Comparison of ENCODE assay signal across 8 mouse cellular contexts in genomic region chr3:88526157-88527131, GRCm38 (mm10). TPM values are rescaled to one million over a fixed set of nuclear protein-coding genes. Genes with fewer than 3 reads are reported as not detected.
DNase-seq lines count a peak whose midpoint lies in the region; ATAC-seq and TF ChIP-seq lines count a peak whose summit lies in the region.

No protein-coding gene starts in this region.

- H3K36me3 ChIP-seq in heart, embryonic 14.5 days (ENCODE audit: control insufficient read depth, insufficient read depth, low read length) = peaks cover 4% of the 10 kb centered on the region; the same call in 1 of the 2 replicates
- no peaks in the 10 kb centered on the region for H3K36me3 ChIP-seq in liver, embryonic 15.5 days (replicated peaks)
- peaks cover 27% of the 10 kb centered on the region for H3K36me3 ChIP-seq in neural tube, embryonic 12.5 days
- no peaks in the 10 kb centered on the region for H3K36me3 ChIP-seq in stomach, postnatal 0 days (ENCODE audit: control insufficient read depth, insufficient read depth, low read length)

- 34% methylated on average over 17 of the region's 17 CpGs for whole genome bisulfite sequencing in heart, embryonic 14.5 days
- WGBS in liver, embryonic 15.5 days (ENCODE audit: insufficient replicate concordance) = 28% methylated on average over 17 of the region's 17 CpGs
- WGBS in neural tube, embryonic 12.5 days = 36% methylated on average over 17 of the region's 17 CpGs
- 31% methylated on average over 17 of the region's 17 CpGs for WGBS in stomach, postnatal 0 days

- H3K4me3 ChIP-seq in heart, embryonic 14.5 days (ENCODE audit: control insufficient read depth in 1 of 2, insufficient read depth in 1 of 2, low read depth in 1 of 2, low read length in 2 of 2) = no peak overlapping the region
- no peak overlapping the region for H3K4me3 ChIP-seq in liver, embryonic 15.5 days (replicated peaks)
- H3K4me3 ChIP-seq in neural tube, embryonic 12.5 days = peak overlapping the region; percentile 13; the same call in 1 of the 2 replicates
- H3K4me3 ChIP-seq in stomach, postnatal 0 days (ENCODE audit: low read depth, low read length) = no peak overlapping the region

- peak; percentile 86 for ATAC-seq in erythroid progenitor cell, adult 5-6 weeks (replicated peaks; ENCODE audit: low FRiP score, poor library complexity, severe bottlenecking)
- ATAC-seq in heart, embryonic 14.5 days (ENCODE audit: insufficient number of reproducible peaks, insufficient read depth, low FRiP score, low read depth) = peak; percentile 69
- ATAC-seq in liver, embryonic 15.5 days (ENCODE audit: insufficient read depth) = peak; percentile 63
- no peak; the same call in 1 of the 2 replicates for ATAC-seq in neural tube, embryonic 12.5 days (ENCODE audit: low FRiP score, low read depth)
- ATAC-seq in stomach, postnatal 0 days (ENCODE audit: low FRiP score, low TSS enrichment) = peak; percentile 86

- 0 out of 4 replicates have a peak overlapping the region, but pooled peaks of 1 of the 2 experiments have one; percentile 5 for H3K27ac ChIP-seq in heart, embryonic 14.5 days (replicated peaks in 1 of 2; ENCODE audit: control insufficient read depth in 1 of 2, insufficient read depth in 1 of 2, low read depth in 2 of 2, low read length in 2 of 2)
- H3K27ac ChIP-seq in liver, embryonic 15.5 days (replicated peaks) = no peak overlapping the region
- H3K27ac ChIP-seq in neural tube, embryonic 12.5 days = no peak overlapping the region
- H3K27ac ChIP-seq in stomach, postnatal 0 days (replicated peaks) = no peak overlapping the region

- H3K4me2 ChIP-seq in heart, embryonic 14.5 days (ENCODE audit: low read length) = peak overlapping the region; percentile 28
- no peak overlapping the region for H3K4me2 ChIP-seq in liver, embryonic 15.5 days
- H3K4me2 ChIP-seq in neural tube, embryonic 12.5 days (replicated peaks) = peak overlapping the region; percentile 48
- H3K4me2 ChIP-seq in stomach, postnatal 0 days (replicated peaks; ENCODE audit: low read depth) = no peak overlapping the region

- DNase-seq in CD4-positive helper T cell, adult 2 months (ENCODE audit: low read depth, low spot score) = peak; percentile 87
- DNase-seq in brain, adult 2 months (ENCODE audit: low read depth, low spot score) = peak; percentile 96
- DNase-seq in kidney, postnatal 10 days = peak; percentile 93
- peak; percentile 94 for DNase-seq in stomach, postnatal 0 days (ENCODE audit: low spot score)

- TF ChIP-seq CTCF in stomach, postnatal 0 days (IDR thresholded peaks at IDR 0.05; ENCODE audit: low read depth) = peak; percentile 100

- H3K27me3 ChIP-seq in heart, embryonic 14.5 days (ENCODE audit: control insufficient read depth, insufficient read depth, low read length) = no peaks in the 10 kb centered on the region
- H3K27me3 ChIP-seq in liver, embryonic 15.5 days = peaks cover 20% of the 10 kb centered on the region
- H3K27me3 ChIP-seq in neural tube, embryonic 12.5 days (replicated peaks) = no peaks in the 10 kb centered on the region
- no peaks in the 10 kb centered on the region for H3K27me3 ChIP-seq in stomach, postnatal 0 days (ENCODE audit: control insufficient read depth, insufficient read depth, low read length)

- H3K4me1 ChIP-seq in heart, embryonic 14.5 days (ENCODE audit: control insufficient read depth in 2 of 2, insufficient read depth in 2 of 2, low read length in 2 of 2) = peaks cover 29 to 42% of the 10 kb centered on the region in 2 experiments
- peaks cover 39% of the 10 kb centered on the region for H3K4me1 ChIP-seq in liver, embryonic 15.5 days (replicated peaks)
- peaks cover 45% of the 10 kb centered on the region for H3K4me1 ChIP-seq in neural tube, embryonic 12.5 days
- H3K4me1 ChIP-seq in stomach, postnatal 0 days (replicated peaks; ENCODE audit: control insufficient read depth, insufficient read depth) = peaks cover 3% of the 10 kb centered on the region; the same call in 1 of the 2 replicates

- peak overlapping the region; percentile 44; the same call in 1 of the 2 replicates for H3K9ac ChIP-seq in heart, embryonic 14.5 days (ENCODE audit: low read length)
- H3K9ac ChIP-seq in liver, embryonic 15.5 days = no peak overlapping the region
- H3K9ac ChIP-seq in neural tube, embryonic 12.5 days = no peak overlapping the region
- no peak overlapping the region for H3K9ac ChIP-seq in stomach, postnatal 0 days (ENCODE audit: low read length)

- no peak for TF ChIP-seq EP300 in stomach, postnatal 0 days (optimal IDR thresholded peaks at IDR 0.05)

- H3K9me3 ChIP-seq in heart, embryonic 14.5 days (ENCODE audit: control insufficient read depth, low read length) = no peaks in the 10 kb centered on the region
- no peaks in the 10 kb centered on the region for H3K9me3 ChIP-seq in liver, embryonic 15.5 days (replicated peaks)
- no peaks in the 10 kb centered on the region for H3K9me3 ChIP-seq in neural tube, embryonic 12.5 days
- no peaks in the 10 kb centered on the region for H3K9me3 ChIP-seq in stomach, postnatal 0 days (ENCODE audit: control insufficient read depth, low read length)

RNA-seq across cellular contexts. Expression of gene Mex3a, which starts 5.8 kb away (rescaled TPM):
- total RNA-seq in erythroid progenitor cell, adult 5-6 weeks (2015; ENCODE audit: low replicate concordance) = 0.42 TPM in 1 of 2 replicates, not detected in the other
- 0.08 and 0.26 TPM in 2 replicates for total RNA-seq in erythroid progenitor cell, adult 5-6 weeks (2017; ENCODE audit: low replicate concordance)
- polyA plus RNA-seq in heart, embryonic 14.5 days (2014; fragmentation: Nextera tagmentation; extraction: Ambion mirVana) = 9.0 and 11.0 TPM in 2 replicates
- 0.60 and 0.67 TPM in 2 replicates for polyA plus RNA-seq in liver, embryonic 15.5 days (2015; fragmentation: Nextera tagmentation; extraction: Ambion mirVana)
- polyA plus RNA-seq in neural tube, embryonic 12.5 days (2016; fragmentation: Nextera tagmentation; extraction: Ambion mirVana) = 41.9 and 43.3 TPM in 2 replicates
- polyA plus RNA-seq in stomach, postnatal 0 days (2015; fragmentation: Nextera tagmentation; extraction: Ambion mirVana) = 3.3 and 3.4 TPM in 2 replicates

RNA-seq across cellular contexts. Expression of gene Lmna, which starts 16.7 kb away (rescaled TPM):
- 31.7 and 48.2 TPM in 2 replicates for total RNA-seq in erythroid progenitor cell, adult 5-6 weeks (2015; ENCODE audit: low replicate concordance)
- total RNA-seq in erythroid progenitor cell, adult 5-6 weeks (2017; ENCODE audit: low replicate concordance) = 182 and 260 TPM in 2 replicates
- 76.7 and 84.1 TPM in 2 replicates for polyA plus RNA-seq in heart, embryonic 14.5 days (2014; fragmentation: Nextera tagmentation; extraction: Ambion mirVana)
- 133 and 142 TPM in 2 replicates for polyA plus RNA-seq in liver, embryonic 15.5 days (2015; fragmentation: Nextera tagmentation; extraction: Ambion mirVana)
- 27.6 and 27.9 TPM in 2 replicates for polyA plus RNA-seq in neural tube, embryonic 12.5 days (2016; fragmentation: Nextera tagmentation; extraction: Ambion mirVana)
- 250 and 267 TPM in 2 replicates for polyA plus RNA-seq in stomach, postnatal 0 days (2015; fragmentation: Nextera tagmentation; extraction: Ambion mirVana)

RNA-seq across cellular contexts. Expression of gene Rab25, which starts 21.7 kb away (rescaled TPM):
- not detected in 2 replicates for total RNA-seq in erythroid progenitor cell, adult 5-6 weeks (2015; ENCODE audit: low replicate concordance)
- total RNA-seq in erythroid progenitor cell, adult 5-6 weeks (2017; ENCODE audit: low replicate concordance) = not detected in 2 replicates
- 0.30 TPM in 1 of 2 replicates, not detected in the other for polyA plus RNA-seq in heart, embryonic 14.5 days (2014; fragmentation: Nextera tagmentation; extraction: Ambion mirVana)
- polyA plus RNA-seq in liver, embryonic 15.5 days (2015; fragmentation: Nextera tagmentation; extraction: Ambion mirVana) = 0.53 TPM in 1 of 2 replicates, not detected in the other
- 0.29 and 0.57 TPM in 2 replicates for polyA plus RNA-seq in neural tube, embryonic 12.5 days (2016; fragmentation: Nextera tagmentation; extraction: Ambion mirVana)
- polyA plus RNA-seq in stomach, postnatal 0 days (2015; fragmentation: Nextera tagmentation; extraction: Ambion mirVana) = 252 and 271 TPM in 2 replicates

RNA-seq across cellular contexts. Expression of gene Lamtor2, which starts 26.4 kb away (rescaled TPM):
- total RNA-seq in erythroid progenitor cell, adult 5-6 weeks (2015; ENCODE audit: low replicate concordance) = 9.0 and 12.6 TPM in 2 replicates
- total RNA-seq in erythroid progenitor cell, adult 5-6 weeks (2017; ENCODE audit: low replicate concordance) = 7.7 and 23.3 TPM in 2 replicates
- 75.6 and 87.5 TPM in 2 replicates for polyA plus RNA-seq in heart, embryonic 14.5 days (2014; fragmentation: Nextera tagmentation; extraction: Ambion mirVana)
- 104 and 112 TPM in 2 replicates for polyA plus RNA-seq in liver, embryonic 15.5 days (2015; fragmentation: Nextera tagmentation; extraction: Ambion mirVana)
- 143 and 145 TPM in 2 replicates for polyA plus RNA-seq in neural tube, embryonic 12.5 days (2016; fragmentation: Nextera tagmentation; extraction: Ambion mirVana)
- polyA plus RNA-seq in stomach, postnatal 0 days (2015; fragmentation: Nextera tagmentation; extraction: Ambion mirVana) = 154 and 157 TPM in 2 replicates

RNA-seq across cellular contexts. Expression of gene Ubqln4, which starts 27.1 kb away (rescaled TPM):
- 8.6 and 10.1 TPM in 2 replicates for total RNA-seq in erythroid progenitor cell, adult 5-6 weeks (2015; ENCODE audit: low replicate concordance)
- 6.3 and 7.6 TPM in 2 replicates for total RNA-seq in erythroid progenitor cell, adult 5-6 weeks (2017; ENCODE audit: low replicate concordance)
- polyA plus RNA-seq in heart, embryonic 14.5 days (2014; fragmentation: Nextera tagmentation; extraction: Ambion mirVana) = 37.4 and 37.5 TPM in 2 replicates
- 19.8 and 20.4 TPM in 2 replicates for polyA plus RNA-seq in liver, embryonic 15.5 days (2015; fragmentation: Nextera tagmentation; extraction: Ambion mirVana)
- polyA plus RNA-seq in neural tube, embryonic 12.5 days (2016; fragmentation: Nextera tagmentation; extraction: Ambion mirVana) = 60.0 and 61.6 TPM in 2 replicates
- polyA plus RNA-seq in stomach, postnatal 0 days (2015; fragmentation: Nextera tagmentation; extraction: Ambion mirVana) = 19.5 and 21.8 TPM in 2 replicates

Comparison
In these comparisons a context has a peak if more than half of its experiments do, and no peak if none do; other contexts are left out.
1. H3K4me2 ChIP-seq: peak in heart, embryonic 14.5 days (single experiment) and neural tube, embryonic 12.5 days (single experiment); none in liver, embryonic 15.5 days (single experiment) and stomach, postnatal 0 days (single experiment).
2. RNA of gene Rab25, which starts 21.7 kb away (polyA plus RNA-seq): 252 to 271 TPM in stomach, postnatal 0 days; 0.30 TPM in heart, embryonic 14.5 days, 0.29 to 0.57 TPM in neural tube, embryonic 12.5 days and 0.53 TPM in liver, embryonic 15.5 days; every median in the first group is over 100 times any median in the second.
3. Peak in every context shown above with its lines, with median percentiles within 50 percentile points of each other: DNase-seq.